Mouse (Mus musculus) E14TG2a.4 (cell line): ENCODE measurements around the gene Noa1.

Experiments used
- H3K27me3 ChIP-seq: 2 replicates; pipeline ENCODE4 v1.6.1; 2014; ENCODE audit warnings: low read length, control low read depth; ENCODE audit not compliant: insufficient read depth
- H3K36me3 ChIP-seq: 2 replicates; pipeline ENCODE4 v1.6.1; 2014; ENCODE audit warnings: low read length, control low read depth; ENCODE audit not compliant: insufficient read depth
- H3K4me1 ChIP-seq: replicated peaks from 2 replicates; pipeline ENCODE4 v1.6.1; 2014; ENCODE audit warnings: low read depth, low read length, control low read depth
- H3K4me3 ChIP-seq: replicated peaks from 2 replicates; pipeline ENCODE4 v1.5.1; 2014; ENCODE audit warnings: mild to moderate bottlenecking, low read length
- H3K9me3 ChIP-seq: 2 replicates; pipeline ENCODE4 v1.6.1; 2014; ENCODE audit warnings: low read length, control low read depth
- CTCF ChIP-seq: conservative IDR thresholded peaks from 2 replicates; pipeline ENCODE4 v1.5.1; 2014; ENCODE audit warnings: low read length
- NANOG ChIP-seq: IDR thresholded peaks from 2 replicates; pipeline ENCODE4 v1.6.1; 2014; ENCODE audit warnings: borderline replicate concordance, low read length, mixed read lengths
- POU5F1 ChIP-seq: IDR thresholded peaks from 2 replicates; pipeline ENCODE4 v1.6.1; 2014; ENCODE audit warnings: low read length, borderline replicate concordance

Gene Noa1

GRCm38 (mm10) chr5:77348901-77349300 lies 39.0 kb upstream of the Noa1 start:
- no peak for TF ChIP-seq CTCF
- Histone ChIP-seq H3K9me3 (no peaks in the 10 kb centered on the region), H3K27me3 (no peaks in the 10 kb centered on the region), H3K4me3 (no peak overlapping the region), H3K36me3 (peaks cover 55% of the 10 kb centered on the region), H3K4me1 (peaks cover 7% of the 10 kb centered on the region; the same call in 1 of the 2 replicates)

- H3K27me3 ChIP-seq = no peaks in the 10 kb centered on the region
- H3K4me1 ChIP-seq = no peaks in the 10 kb centered on the region
- TF ChIP-seq CTCF (no peak), NANOG (no peak), POU5F1 (no peak)
- H3K9me3 ChIP-seq = no peaks in the 10 kb centered on the region
- H3K4me3 ChIP-seq = no peak overlapping the region
- peaks cover 100% of the 10 kb centered on the region for H3K36me3 ChIP-seq
Observed at GRCm38 (mm10) chr5:77340033-77340432, 30.1 kb upstream of the Noa1 start.

GRCm38 (mm10) chr5:77330154-77330553 lies 20.3 kb upstream of the Noa1 start:
- H3K4me3 ChIP-seq = no peak overlapping the region
- TF ChIP-seq CTCF (peak; percentile 29; the same call in 1 of the 2 replicates), POU5F1 (no peak)
- no peaks in the 10 kb centered on the region for H3K27me3 ChIP-seq
- peaks cover 93% of the 10 kb centered on the region for H3K36me3 ChIP-seq
- 0 out of 2 replicates have a peak, but pooled peaks cover 6% of the 10 kb centered on the region for H3K4me1 ChIP-seq
- no peaks in the 10 kb centered on the region for H3K9me3 ChIP-seq

GRCm38 (mm10) chr5:77324936-77325335 lies 15.1 kb upstream of the Noa1 start:
- H3K9me3 ChIP-seq = no peaks in the 10 kb centered on the region
- no peak overlapping the region for H3K4me3 ChIP-seq
- no peak for TF ChIP-seq POU5F1
- TF ChIP-seq NANOG = no peak
- TF ChIP-seq CTCF = no peak
- H3K27me3 ChIP-seq = no peaks in the 10 kb centered on the region
- H3K4me1 ChIP-seq = 0 out of 2 replicates have a peak, but pooled peaks cover under 1% of the 10 kb centered on the region
- H3K36me3 ChIP-seq = peaks cover 99% of the 10 kb centered on the region

GRCm38 (mm10) chr5:77314986-77315385 lies 5.1 kb upstream of the Noa1 start:
- H3K9me3 ChIP-seq = no peaks in the 10 kb centered on the region
- peaks cover 30% of the 10 kb centered on the region for H3K4me1 ChIP-seq
- H3K27me3 ChIP-seq = no peaks in the 10 kb centered on the region
- H3K36me3 ChIP-seq = peaks cover 66% of the 10 kb centered on the region
- no peak for TF ChIP-seq POU5F1
- no peak for TF ChIP-seq CTCF
- TF ChIP-seq NANOG = no peak
- no peak overlapping the region for H3K4me3 ChIP-seq

GRCm38 (mm10) chr5:77314206-77314605 lies 4.3 kb upstream of the Noa1 start:
- H3K4me3 ChIP-seq = no peak overlapping the region
- TF ChIP-seq POU5F1 (no peak), NANOG (no peak), CTCF (peak; percentile 40)

GRCm38 (mm10) chr5:77309051-77309906 lies 605 bp downstream of the Noa1 start:
- peaks cover 14% of the 10 kb centered on the region for H3K27me3 ChIP-seq
- TF ChIP-seq CTCF (no peak), POU5F1 (no peak), NANOG (no peak)
- H3K9me3 ChIP-seq = no peaks in the 10 kb centered on the region
- peak overlapping the region; percentile 98 for H3K4me3 ChIP-seq
- peaks cover 38% of the 10 kb centered on the region for H3K4me1 ChIP-seq
- peaks cover 54% of the 10 kb centered on the region for H3K36me3 ChIP-seq

More at GRCm38 (mm10) chr5:77314206-77314605, 4.3 kb upstream of the Noa1 start:
- Histone ChIP-seq H3K9me3 (no peaks in the 10 kb centered on the region), H3K27me3 (peaks cover 1% of the 10 kb centered on the region), H3K4me1 (peaks cover 30% of the 10 kb centered on the region), H3K36me3 (peaks cover 61% of the 10 kb centered on the region)

GRCm38 (mm10) chr5:77307821-77308553 lies 1.9 kb downstream of the Noa1 start:
- peaks cover 32% of the 10 kb centered on the region for H3K4me1 ChIP-seq
- H3K4me3 ChIP-seq = peak overlapping the region; percentile 98
- peaks cover 46% of the 10 kb centered on the region for H3K36me3 ChIP-seq
- no peak for TF ChIP-seq POU5F1
- TF ChIP-seq CTCF = no peak
- TF ChIP-seq NANOG = no peak
- H3K9me3 ChIP-seq = no peaks in the 10 kb centered on the region
- peaks cover 14% of the 10 kb centered on the region for H3K27me3 ChIP-seq
